Mouse (Mus musculus): ENCODE measurements around the gene Xkr7. TPM values are rescaled to one million over a fixed set of nuclear protein-coding genes. Genes with fewer than 3 reads are reported as not detected.

The Xkr7 gene
- under 1 TPM; 0.41 to 0.42 TPM for total RNA-seq (2021)
- long read RNA-seq, experiment 1 = 0 reads
- long read RNA-seq, experiment 2 = 0 reads

DNA sequence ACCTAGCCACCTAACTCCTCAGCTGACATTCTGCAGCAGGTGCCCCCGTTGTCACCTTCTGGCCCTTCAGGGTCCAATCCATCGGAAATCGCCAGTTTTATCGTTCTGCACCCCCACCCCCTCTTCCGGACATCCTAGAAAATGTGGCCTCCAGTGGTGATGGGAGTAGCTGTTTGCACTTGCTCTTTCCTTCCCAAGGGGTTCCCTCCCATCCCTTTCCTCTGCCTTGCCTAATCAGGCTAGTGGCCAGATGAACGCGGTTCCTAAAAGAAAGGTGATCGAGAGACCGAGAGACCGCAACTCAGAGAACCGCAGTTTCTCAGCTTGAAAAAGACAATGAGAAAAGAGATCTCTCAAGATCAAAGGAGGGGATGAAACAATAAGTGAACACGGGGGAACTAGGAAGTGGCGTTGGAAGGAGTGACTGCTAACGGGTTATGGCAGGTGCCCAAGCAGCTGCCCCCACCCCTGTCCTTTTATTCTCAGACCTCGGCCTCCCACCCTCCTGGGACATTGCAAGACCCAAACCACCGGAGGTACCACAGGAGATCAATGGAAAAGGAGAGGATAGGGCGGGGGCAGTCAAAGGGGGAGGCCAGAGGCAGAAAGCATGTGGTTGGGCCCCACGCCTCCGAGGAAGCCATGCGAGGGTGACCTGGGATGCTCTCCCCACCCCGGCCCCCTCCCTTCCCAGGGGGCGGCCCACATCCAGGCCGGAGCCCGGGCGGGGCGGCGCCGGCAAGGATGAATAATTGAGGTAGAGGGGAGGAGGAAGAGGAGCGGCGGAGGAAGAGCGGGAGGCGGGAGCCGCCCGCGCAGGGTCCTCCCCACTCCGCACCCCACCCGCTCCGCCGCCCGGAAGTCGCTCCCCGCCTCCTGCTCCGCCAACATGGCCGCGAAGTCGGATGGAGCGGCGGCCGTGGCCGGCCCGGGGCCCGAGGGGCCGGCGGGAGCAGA is at the start of gene Xkr7:
Xkr7 (plus strand) TSS at position 727 of the 957 bp plus-strand sequence.
- no peak for DNase-seq

DNA sequence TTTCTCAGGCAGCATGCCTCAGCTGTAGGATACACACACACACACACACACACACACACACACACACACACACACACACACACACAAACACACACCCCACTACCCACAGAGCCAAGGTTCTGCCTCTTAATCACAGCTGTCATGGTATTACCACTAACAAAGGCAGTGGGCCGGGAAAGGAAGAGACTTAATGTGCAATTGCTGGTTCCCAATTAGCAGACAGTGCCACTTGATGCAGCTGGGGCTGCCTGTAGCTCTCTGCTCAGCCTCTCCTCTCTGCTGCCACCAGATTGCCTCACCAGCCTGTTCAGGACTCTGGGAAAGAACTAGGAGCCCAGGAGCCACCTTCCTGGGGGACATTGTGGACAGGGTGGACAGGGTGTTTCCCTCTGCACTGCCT is 46.1 kb upstream of the Xkr7 start:
- DNase-seq = no peak

GRCm38 (mm10) chr2:152991529-152991928 is 40.1 kb upstream of the Xkr7 start:
- DNase-seq = no peak

DNA sequence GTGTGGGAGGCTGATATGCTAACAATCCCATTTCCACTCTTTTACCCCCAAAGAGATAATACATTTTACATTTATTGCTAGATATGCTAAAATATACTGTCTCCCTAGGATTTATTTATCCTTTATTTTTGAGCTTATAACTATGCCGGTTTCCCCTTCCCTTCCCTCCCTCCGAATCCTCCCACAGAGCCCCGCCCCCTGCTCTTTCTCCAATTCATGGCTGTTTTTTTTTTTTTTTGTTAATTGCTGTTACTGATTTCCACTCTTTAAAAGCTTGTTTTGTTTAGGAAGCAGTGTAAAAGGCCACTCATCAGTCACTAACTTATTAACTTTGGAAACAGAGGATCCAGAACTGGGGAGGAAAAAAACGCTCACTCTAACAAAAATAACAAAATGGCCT is 34.6 kb upstream of the Xkr7 start:
- no peak for DNase-seq

DNA sequence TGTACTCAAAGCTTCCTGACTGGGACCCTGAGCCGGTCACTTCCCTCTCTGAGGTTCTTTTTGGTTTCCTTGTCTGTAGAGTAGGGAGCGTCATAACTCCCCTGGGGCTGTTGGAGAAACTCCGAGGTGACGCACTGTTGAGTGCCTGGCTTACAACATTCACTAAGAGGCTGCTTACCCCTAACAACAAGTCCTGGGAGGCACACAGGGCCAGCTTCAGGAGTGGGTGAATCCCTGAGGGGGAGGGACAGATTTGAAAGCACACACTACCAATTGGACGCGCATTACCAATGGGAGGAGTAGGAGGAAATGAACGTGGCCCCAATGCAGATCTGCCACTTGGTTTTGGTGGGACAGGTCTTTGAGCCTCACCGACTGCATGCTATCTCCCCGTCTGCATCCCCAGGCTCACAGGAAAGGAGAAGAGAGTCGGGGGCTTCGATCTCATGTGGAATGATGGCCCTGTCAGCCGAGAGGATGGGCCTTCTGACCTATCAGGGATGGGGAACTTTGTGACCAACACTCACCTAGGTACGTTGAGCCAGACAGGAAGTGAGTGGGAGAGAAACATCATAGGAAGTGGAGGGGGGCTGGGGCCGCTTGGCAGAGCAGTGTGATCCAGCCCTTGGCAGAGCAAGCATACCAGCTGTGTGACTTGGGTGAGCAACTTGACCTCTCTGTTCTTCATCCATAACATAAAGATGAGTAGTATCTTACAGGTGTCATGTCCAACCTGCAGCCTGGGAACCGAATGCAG is 29.0 kb upstream of the Xkr7 start:
- DNase-seq = no peak

DNA sequence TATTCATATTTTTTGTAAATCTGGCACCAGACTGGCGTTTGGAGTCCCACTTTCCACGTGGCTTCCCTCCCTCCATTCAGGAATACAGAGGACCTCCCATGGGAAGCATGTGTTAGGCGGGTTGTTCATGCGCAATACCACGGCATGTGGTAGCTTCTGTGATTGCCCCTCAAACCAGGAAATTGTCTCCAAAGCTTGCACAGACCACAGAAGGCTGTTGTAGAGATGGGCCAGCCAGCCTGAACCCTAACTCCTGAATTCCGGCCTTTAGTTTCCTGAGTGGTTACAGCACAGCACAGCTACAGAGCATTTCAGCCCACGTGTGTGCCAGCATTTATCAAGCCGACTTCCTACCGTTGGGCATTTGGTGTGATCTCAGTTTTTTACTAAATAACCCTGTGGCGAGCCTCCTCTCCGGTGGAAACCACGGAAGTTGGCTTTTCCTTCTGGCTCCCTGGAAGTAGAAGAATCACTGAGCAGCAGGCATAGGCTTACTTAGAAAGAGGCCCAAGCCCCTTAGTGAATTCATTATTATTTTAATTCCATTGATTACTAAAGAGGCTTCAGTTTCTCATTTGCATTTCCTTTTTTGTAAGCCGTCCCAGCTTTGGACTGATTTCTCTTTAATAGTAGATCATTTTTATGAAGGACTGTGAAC is 27.8 kb upstream of the Xkr7 start:
- no peak for DNase-seq

DNA sequence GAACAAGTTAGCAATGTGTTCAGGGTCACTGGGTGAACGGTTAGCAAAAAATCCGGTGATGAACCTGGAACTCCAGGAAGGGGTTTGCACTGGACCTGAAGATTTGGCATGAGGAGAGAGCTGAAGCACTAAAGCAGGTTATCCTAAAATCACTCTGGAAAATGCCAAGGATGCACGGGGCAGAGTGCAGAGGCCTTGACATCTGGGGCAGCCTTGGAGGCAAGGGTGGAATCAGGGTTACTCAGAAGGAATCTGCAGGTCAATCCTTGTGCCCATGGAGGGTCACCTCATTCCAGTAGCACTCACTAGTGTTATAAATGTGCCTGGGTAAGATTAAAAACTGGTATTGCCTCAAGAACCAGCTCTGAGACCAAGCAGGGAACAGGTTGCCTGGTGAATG is 25.7 kb upstream of the Xkr7 start:
- DNase-seq = no peak

- DNase-seq = no peak
Observed at GRCm38 (mm10) chr2:153009192-153009973, 22.3 kb upstream of the Xkr7 start.

DNA sequence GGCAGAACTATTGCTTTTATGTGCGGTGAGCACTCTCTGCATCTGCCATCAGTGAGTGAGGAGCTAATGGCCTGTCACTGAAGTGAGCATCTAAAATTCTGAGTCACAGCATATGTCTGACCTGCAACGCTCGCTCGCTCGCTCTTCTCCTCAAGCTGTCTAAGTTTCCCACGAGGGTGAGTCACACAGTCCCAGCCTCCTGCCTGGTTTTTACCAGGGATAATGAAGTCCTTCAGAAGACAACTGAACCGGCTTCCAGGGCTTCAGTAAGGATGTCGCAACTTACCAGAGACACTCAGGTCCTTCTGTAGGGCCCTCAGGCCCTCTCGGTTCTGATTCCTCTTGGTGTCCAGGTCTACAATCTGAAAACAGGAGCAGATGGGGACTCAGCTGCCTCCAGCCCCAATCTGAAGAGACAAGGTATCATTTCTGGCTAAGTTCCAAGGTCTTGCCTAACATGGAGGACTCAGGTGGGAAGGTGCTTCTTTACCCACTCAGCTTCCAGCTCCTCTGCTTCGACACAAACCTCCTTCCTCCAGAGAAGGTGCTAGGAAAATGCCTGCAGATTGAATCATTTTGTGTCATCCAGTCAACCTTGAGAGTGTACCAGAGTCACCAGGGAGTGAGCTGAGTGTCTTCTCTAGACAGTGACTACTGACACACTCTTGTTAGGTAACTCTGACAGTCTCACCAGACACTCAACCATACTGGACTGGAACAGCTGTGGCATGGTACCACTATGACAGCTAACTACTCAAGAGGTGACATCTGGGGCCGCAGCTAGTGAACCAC is 17.7 kb upstream of the Xkr7 start:
- no peak for DNase-seq

DNA sequence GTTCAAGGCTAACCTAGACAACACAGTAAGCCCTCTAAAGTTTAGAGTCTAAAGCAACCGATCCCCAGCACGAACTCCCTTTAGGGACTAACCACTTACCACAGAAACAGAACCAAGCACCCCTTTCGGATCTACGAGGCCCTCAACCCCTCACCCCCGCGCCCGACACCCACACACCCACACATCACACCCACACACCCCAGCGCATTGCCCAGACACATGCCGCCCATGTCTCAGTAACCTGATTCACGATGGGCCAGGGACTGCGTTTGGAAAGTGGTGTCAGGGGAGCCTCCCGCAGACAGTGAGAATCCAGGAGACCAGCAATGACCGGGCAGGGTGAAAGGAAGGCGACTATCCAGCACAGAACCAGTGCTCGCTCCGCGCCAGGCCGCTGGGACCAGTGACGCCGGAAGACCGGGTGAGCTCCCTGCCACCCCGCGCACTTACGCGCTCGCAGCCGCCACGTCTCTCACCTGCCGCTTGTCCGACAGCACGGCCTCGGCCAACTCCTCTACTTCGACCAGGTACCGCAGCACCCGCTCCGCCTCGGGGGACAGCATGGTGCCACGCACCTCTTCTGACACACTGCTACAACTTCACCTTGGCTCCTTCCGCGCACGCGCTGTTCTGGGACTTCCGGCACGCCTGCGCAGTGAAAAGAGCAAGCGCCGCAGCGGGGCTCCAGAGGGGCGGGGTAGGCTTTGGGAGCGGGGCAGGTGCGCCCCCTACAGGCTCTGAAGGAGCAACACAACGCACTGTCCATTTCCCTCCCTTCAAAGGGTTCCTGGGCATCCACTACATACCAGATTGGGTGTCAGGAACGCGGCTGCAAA is 16.7 kb upstream of the Xkr7 start, which contains the start of gene Pdrg1:
Pdrg1 (minus strand) TSS at position 670 of the 836 bp plus-strand sequence.
- DNase-seq = peak; percentile 95

GRCm38 (mm10) chr2:153015804-153016203 is 15.8 kb upstream of the Xkr7 start:
- DNase-seq = no peak

GRCm38 (mm10) chr2:153016786-153017185 is 14.9 kb upstream of the Xkr7 start:
- DNase-seq = no peak

- no peak for DNase-seq
Observed at GRCm38 (mm10) chr2:153019355-153019754, 12.3 kb upstream of the Xkr7 start.

- DNase-seq = no peak
Observed at GRCm38 (mm10) chr2:153021163-153021562, 10.5 kb upstream of the Xkr7 start.

- DNase-seq = no peak
Observed at GRCm38 (mm10) chr2:153022855-153023254, 8.8 kb upstream of the Xkr7 start.

DNA sequence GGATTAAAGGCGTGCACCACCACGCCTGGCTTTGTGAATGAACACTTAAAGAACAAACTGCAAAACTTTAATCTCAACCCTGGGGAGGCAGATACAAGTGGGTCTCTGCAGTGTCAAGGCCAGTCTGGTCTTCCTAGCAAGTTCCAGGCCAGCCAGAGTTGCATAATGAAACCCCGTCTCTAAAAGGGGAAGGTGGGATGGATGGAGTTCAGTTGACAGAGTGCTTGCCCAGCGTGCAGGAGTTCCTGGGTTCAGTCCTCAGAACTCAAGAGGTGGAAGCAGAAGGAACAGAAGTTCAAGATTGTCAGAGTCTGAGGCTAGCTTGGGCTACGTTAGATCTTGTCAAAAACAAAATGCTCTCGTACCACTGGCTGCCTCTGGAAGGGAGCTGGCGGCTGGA is 5.6 kb upstream of the Xkr7 start:
- no peak for DNase-seq

DNA sequence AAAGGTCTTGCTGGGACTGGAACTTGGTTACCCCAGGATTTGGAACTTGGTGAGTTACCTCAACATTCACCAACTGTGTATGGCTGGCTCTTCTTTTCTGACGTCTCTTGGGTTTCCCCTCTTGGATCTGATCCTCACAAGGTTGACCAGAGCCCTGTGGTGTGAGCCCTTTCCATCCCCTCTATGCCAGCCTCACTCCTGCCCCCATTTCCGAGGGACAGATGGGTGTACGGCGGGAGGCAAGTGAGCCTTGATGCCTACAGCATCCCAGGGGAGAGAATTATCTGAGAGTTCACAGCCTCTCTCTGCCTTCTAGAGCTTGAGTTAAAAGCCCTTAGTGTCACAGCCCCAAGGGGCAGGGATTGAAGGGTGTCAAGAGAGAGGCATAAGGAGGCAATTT is 4.2 kb upstream of the Xkr7 start:
- no peak for DNase-seq

GRCm38 (mm10) chr2:153030422-153030821 is 1.2 kb upstream of the Xkr7 start:
- DNase-seq = no peak

GRCm38 (mm10) chr2:153032083-153032842 is 611 bp downstream of the Xkr7 start:
- DNase-seq = peak; percentile 90

Measured in gastrocnemius, postnatal 10 days (tissue).